Mouse (Mus musculus) cerebellum, adult 9-11 months (tissue): ENCODE data around the gene Gm17606.

ENCODE experiments used
- DNase-seq: peaks from one replicate; pipeline ENCODE4 v3.0.0; 2022

The Gm17606 gene

DNA sequence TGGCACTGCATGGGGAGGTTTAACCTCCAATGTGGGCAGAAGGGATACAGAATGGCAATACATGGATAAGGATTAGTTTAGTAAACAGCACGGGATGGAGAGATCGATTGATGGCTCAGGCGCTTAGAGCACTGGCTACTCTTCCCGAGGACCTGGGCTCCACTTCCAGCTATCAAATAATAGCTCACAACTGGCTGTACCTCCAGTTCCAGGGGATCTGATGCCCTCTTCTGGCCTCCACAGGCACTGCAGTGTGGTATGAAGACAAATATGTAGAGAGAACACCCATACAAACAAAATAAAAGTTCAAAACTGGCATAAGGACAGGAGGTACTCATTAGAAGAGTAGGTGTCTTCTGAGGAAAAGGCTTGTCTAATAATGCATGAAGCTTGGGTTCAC lies 28.6 kb downstream of the Gm17606 start:
- DNase-seq = no peak

DNA sequence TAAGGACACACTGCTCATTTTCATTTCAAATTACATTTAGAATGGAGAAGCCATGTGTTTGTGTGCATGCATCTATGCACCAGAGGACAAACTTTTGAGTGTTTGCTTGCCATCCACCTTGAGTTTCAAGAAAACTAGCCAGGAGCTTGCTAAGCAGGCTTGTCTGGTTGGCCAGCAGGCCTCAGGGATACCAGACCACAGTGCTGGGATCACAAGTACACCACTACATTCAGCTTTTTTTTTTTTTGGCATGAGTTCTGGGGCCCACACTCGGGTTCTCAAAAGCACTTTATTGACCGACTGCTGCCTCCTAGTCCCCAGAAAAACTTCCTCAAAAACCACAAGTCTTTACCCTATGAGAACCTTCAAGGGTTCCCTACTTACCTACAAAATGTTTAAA lies 33.6 kb downstream of the Gm17606 start:
- no peak for DNase-seq

GRCm38 (mm10) chr14:54676290-54676689 lies 35.5 kb downstream of the Gm17606 start:
- DNase-seq = no peak

- DNase-seq = no peak
These were observed 38.0 kb downstream of the Gm17606 start for GRCm38 (mm10) chr14:54678657-54679304.

DNA sequence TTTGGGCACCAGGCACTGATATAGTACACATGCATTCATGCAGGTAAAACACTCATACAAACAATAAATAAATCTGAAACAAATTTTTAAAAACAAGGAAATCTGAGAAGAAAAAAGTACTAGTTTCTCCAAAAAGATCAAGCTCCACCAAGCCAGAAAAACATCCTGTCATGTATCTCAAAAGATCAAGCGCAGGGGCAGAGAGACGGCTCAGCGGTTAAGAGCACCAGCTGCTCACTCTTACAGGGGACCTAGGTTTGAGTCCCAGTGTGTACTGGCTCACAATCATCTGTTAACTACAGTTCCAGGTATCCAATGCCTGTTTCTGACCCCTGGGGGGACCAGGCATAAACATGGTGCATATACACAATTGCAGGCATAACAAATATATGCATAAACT lies 41.6 kb downstream of the Gm17606 start:
- DNase-seq = no peak

GRCm38 (mm10) chr14:54685471-54685870 lies 44.7 kb downstream of the Gm17606 start:
- DNase-seq = no peak

DNA sequence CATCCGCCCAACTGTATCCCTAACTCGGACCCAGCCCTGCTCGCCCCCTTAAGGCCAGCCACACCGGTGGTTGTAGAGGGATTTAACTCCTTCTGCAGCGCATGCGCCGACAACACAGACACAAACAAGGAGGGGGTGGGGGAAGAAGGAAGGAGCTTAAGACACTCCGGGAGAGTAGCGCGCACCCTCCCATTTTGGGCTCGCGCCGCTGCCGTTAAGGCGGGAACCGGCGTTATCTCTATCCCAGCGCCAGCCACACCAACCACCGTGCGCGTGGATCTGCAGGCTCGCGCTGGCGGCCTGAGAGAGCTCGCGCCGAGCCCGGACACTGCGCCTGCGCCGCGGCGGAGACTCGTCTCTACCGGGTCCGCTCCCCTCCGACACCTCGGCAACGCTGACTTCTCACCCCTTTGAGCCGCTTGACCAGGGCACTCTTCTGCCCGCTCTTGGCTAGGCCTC lies 45.3 kb downstream of the Gm17606 start, which contains the start of gene 1700123O20Rik:
TSS of gene 1700123O20Rik (plus strand) at position 154 of the 459 bp plus-strand sequence.
- no peak for DNase-seq

DNA sequence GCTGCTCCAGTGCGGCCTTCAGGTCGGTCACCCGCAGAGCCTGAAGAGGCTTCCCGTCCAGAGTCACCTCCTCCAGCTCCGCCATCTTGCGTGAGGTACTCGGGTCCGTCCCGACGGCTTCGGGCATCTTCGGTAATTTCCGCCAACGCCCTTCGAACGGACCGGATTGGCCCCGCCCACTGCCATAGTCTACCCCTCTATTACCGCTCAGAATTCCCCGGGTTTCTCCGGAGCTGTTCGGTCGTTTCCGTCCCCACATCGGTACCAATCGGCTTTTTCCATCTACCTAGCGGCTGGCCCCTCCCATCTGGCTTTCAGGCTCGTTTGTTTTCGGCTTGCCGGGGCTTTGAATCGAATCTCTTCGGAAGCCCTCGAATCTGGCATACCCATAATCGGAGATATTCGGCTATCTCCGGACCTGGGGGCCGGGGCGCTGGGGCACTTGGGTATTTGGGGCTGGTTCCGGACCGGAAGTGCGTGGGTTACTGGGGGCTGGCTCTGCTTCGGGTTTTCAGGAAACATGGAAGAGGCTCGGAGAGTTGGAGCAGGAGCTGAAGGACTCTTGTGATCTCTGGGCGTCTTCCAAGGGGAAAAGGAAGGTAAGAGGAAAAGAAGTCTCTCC lies 45.9 kb downstream of the Gm17606 start, which contains the start of gene Acin1:
TSS of gene Acin1 (minus strand) at position 410 of the 622 bp plus-strand sequence.
- DNase-seq = peak; percentile 100

GRCm38 (mm10) chr14:54687251-54687650 lies 46.5 kb downstream of the Gm17606 start:
- DNase-seq = no peak

DNA sequence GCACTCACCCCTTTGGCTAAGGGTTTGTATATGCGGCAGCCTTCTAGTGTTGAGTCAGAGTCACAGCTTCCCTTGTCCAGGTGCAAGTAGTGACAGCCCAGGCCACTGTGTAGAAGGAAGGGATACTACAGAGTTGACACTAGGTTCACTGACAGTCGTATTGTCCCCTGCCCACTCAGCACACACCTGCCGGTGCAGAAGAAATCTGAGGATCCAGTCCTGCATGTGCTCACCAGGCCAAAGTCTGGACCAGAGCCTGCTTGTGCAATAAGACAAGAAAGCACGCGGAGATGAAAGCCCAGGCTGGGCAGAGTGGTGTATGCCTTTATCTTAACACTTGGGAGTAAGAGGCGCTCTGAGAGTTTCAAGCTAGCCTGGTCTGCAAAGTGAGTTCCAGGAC lies 54.3 kb downstream of the Gm17606 start:
- no peak for DNase-seq

DNA sequence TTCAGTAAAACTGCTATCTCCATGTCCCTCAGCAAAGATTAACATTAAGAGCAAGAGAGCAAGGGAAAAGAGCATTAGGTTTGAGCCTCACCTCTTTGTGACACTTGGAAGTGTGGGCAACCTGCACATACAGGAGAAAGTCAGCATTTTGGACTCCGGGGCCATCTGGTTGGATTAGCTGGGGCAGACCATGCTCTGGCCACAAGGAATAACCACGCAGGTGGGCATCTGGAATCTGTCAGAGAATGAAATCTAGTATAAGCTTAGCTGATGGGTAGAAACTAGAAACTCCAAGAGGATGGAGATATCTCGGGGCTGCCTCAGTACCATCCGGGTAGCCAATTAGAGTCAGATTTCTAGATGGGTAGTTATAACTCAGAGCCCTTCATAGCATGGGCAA lies 56.0 kb downstream of the Gm17606 start:
- DNase-seq = no peak
